Mouse (Mus musculus) midbrain, postnatal 0 days (tissue): ENCODE data around the gene Xpr1. TPM values are rescaled to one million over a fixed set of nuclear protein-coding genes. Genes with fewer than 3 reads are reported as not detected.

ENCODE experiments used
- ATAC-seq: fragments of 200-750 bp; cut with Nextera tagmentation; 2 replicates; pipeline ENCODE4 v1.8.0; 2017; ENCODE audit warnings: moderate number of reproducible peaks, mild to moderate bottlenecking, moderate TSS enrichment, moderate library complexity; ENCODE audit not compliant: low FRiP score
- DNase-seq: peaks from one replicate; pipeline ENCODE4 v3.0.0-alpha.2; 2015; ENCODE audit warnings: low spot score
- H3K27ac ChIP-seq: fragments of 300-500 bp; sonication (generic); 2 replicates; pipeline ENCODE4 v1.5.1; 2014; ENCODE audit warnings: low read depth, mild to moderate bottlenecking, low read length, mixed read lengths
- H3K27me3 ChIP-seq: fragments of 300-500 bp; sonication (generic); 2 replicates; pipeline ENCODE4 v1.6.1; 2014; ENCODE audit warnings: low read length, control low read depth, mixed read lengths; ENCODE audit not compliant: insufficient read depth
- H3K36me3 ChIP-seq: fragments of 300-500 bp; sonication (generic); 2 replicates; pipeline ENCODE4 v1.6.1; 2014; ENCODE audit warnings: low read length, control low read depth, mixed read lengths; ENCODE audit not compliant: insufficient read depth
- H3K4me1 ChIP-seq: fragments of 300-500 bp; sonication (generic); 2 replicates; pipeline ENCODE4 v1.6.1; 2014; ENCODE audit warnings: mild to moderate bottlenecking, control low read depth, antibody characterized with exemption, low read length, mixed read lengths; ENCODE audit not compliant: insufficient read depth
- H3K4me2 ChIP-seq: fragments of 300-500 bp; sonication (generic); 2 replicates; pipeline ENCODE4 v1.6.1; 2014; ENCODE audit warnings: low read depth, mild to moderate bottlenecking, low read length, mixed read lengths; ENCODE audit not compliant: poor library complexity, severe bottlenecking
- H3K4me3 ChIP-seq: fragments of 300-500 bp; sonication (generic); 2 replicates; pipeline ENCODE4 v1.5.1; 2014; ENCODE audit warnings: low read depth, mild to moderate bottlenecking, low read length, moderate library complexity
- H3K9ac ChIP-seq: fragments of 300-500 bp; sonication (generic); replicated peaks from 2 replicates; pipeline ENCODE4 v1.6.1; 2014; ENCODE audit warnings: mild to moderate bottlenecking, low read length, moderate library complexity, mixed read lengths; ENCODE audit not compliant: poor library complexity, severe bottlenecking
- H3K9me3 ChIP-seq: fragments of 300-500 bp; sonication (generic); 2 replicates; pipeline ENCODE4 v1.6.1; 2016; ENCODE audit warnings: low read length, control low read depth
- CTCF ChIP-seq: IDR thresholded peaks from 2 replicates; pipeline ENCODE4 v1.5.1; 2016; ENCODE audit warnings: antibody characterized with exemption, mild to moderate bottlenecking
- WGBS: fragments of 180-500 bp; shearing (Covaris S2); extraction: QIAGEN DNeasy Blood & Tissue Kit; methylation state at CpG from one replicate; pipeline ENCODE4 v1.1.7; 2014; 5-methylcytosine and 5-hydroxymethylcytosine counted together
- polyA plus RNA-seq: library from polyadenylated mRNA; unstranded; fragments of >200 nt; fragmentation: Nextera tagmentation; extraction: Ambion mirVana; gene quantifications from 2 replicates; pipeline ENCODE4 v1.2.1, GENCODE M21; 2015
- total RNA-seq: library from RNA; depleted of rRNA; stranded (reverse); fragments of >200 nt; gene quantifications from 2 replicates; pipeline ENCODE4 v1.2.3, GENCODE M21; 2014

Gene Xpr1
- total and polyA plus RNA-seq, 2 experiments from 2014 or later, result 38.3 to 177 TPM

DNA sequence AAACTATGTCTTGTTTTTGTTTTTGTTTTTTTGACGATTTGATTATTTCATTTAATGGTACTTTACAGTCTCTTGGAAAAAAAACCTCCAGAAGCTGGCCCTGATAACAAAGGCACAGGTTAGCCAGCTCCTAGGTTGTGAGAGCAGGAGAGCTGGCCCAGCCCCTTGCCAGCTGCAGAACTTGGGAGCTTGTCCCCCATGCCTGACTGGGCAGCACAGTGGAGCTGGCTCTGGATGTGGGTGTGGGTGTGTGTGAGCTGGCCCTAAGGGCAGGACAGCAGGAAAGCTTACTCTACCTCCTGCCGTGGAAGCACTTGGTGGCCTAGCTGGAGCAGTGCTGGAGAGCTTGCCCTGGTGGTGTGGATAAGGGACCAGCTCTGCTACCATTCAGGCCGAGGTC is 129.2 kb downstream of the Xpr1 start:
- no peak overlapping the region for H3K4me3 ChIP-seq
- H3K4me1 ChIP-seq, result no peaks in the 10 kb centered on the region
- H3K27me3 ChIP-seq, result no peaks in the 10 kb centered on the region
- H3K27ac ChIP-seq, result no peak overlapping the region
- peaks cover 18% of the 10 kb centered on the region for H3K36me3 ChIP-seq
- ATAC-seq (no peak), DNase-seq (no peak)
- H3K9ac ChIP-seq, result no peak overlapping the region
- no peaks in the 10 kb centered on the region for H3K9me3 ChIP-seq
- TF ChIP-seq CTCF, result no peak
- WGBS, result 89% methylated on average over 3 of the region's 3 CpGs
- H3K4me2 ChIP-seq, result no peak overlapping the region

DNA sequence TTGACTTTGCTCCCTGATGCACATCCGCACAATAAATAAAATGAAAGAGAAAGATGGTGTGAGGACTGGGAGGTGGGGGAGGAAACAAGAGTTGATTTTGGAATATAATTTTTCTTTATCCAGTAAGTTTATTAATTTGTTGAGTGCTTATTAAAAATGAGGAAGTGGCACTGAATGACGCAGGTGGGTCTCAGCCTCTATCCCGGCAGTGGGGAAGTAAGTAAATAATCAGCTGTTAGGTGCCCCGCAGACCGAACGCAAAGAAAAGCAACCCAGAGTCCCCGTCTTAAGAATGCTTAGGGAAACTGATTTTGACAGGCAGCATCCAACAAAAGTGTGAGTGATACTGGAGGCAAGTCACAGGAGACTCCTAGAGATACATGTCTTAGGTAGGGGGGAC is 133.4 kb downstream of the Xpr1 start:
- H3K36me3 ChIP-seq, result peaks cover 30% of the 10 kb centered on the region
- 85% methylated on average over 7 of the region's 7 CpGs for WGBS
- TF ChIP-seq CTCF, result no peak

DNA sequence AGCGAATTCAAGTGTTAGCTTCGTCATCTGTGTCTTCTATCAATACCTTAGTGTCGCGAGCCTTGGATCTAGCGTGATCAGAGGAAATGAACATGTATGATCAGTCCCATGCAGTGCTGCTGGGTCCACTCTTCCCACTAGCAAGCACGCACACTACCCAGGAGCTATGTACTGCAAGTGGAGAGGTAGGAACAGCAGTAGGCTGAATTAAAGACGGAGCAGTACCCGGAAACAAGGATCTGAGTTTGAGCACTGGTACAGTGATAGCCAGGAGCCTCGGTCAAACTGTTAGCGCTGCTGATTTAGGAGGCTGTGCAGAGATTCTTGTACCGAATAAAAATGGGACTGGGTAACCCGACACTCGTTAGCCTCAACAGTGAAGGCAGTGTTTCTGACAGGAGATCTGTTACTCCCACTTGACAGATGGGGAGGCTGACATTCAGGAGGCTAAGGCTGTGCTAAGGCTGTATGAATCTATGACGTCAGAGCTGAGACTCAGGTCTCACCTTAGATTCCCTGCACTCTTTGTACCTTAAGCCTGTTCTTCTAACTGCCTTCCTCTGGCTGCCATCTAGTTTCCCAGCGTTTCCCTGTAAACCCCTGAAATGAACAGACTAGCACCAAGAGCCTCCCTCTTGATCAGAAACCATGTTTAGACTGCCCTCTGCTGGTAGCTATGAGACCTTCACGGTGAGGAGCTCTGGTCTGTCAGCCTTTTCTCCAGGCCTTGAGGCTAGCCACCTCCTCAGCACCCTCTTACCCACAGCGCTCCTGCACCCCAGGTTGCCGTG is 136.0 kb downstream of the Xpr1 start:
- H3K27me3 ChIP-seq, result no peaks in the 10 kb centered on the region
- no peaks in the 10 kb centered on the region for H3K4me1 ChIP-seq
- peaks cover 20% of the 10 kb centered on the region for H3K36me3 ChIP-seq
- TF ChIP-seq CTCF, result peak; percentile 95
- H3K9me3 ChIP-seq, result no peaks in the 10 kb centered on the region
- ATAC-seq, result peak; percentile 80
- H3K27ac ChIP-seq, result no peak overlapping the region
- no peak overlapping the region for H3K9ac ChIP-seq
- 61% methylated on average over 18 of the region's 18 CpGs for WGBS
- H3K4me2 ChIP-seq, result no peak overlapping the region
- H3K4me3 ChIP-seq, result no peak overlapping the region
- DNase-seq, result peak; percentile 94

More for the DNA sequence above, 133.4 kb downstream of the Xpr1 start:
- Histone ChIP-seq H3K27ac (no peak overlapping the region), H3K27me3 (no peaks in the 10 kb centered on the region), H3K4me2 (no peak overlapping the region), H3K9ac (no peak overlapping the region), H3K4me1 (no peaks in the 10 kb centered on the region), H3K4me3 (no peak overlapping the region), H3K9me3 (no peaks in the 10 kb centered on the region)
- ATAC-seq, result no peak
- no peak for DNase-seq

DNA sequence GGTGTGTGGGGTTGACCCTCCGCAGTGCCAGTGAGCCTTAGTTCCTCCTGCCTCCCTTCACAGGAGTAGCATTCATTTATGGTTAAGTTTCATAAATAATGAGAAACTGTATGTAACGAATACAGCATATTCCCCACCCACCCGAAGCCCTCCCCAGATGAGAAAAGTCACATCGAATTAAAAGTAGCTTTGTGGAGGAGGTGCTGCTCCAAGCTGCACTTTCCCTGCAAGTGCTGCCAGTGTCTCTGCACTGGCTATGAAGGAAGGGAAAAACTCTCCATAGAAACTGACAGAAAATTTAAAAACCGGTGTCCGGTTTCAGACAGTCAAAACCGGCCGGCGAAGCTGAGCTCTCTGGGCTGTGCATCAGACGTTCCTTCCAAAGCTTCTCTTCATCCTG is 136.9 kb downstream of the Xpr1 start:
- no peaks in the 10 kb centered on the region for H3K4me1 ChIP-seq
- no peaks in the 10 kb centered on the region for H3K9me3 ChIP-seq
- ATAC-seq, result no peak
- no peak overlapping the region for H3K9ac ChIP-seq
- DNase-seq, result no peak
- no peak for TF ChIP-seq CTCF
- WGBS, result 83% methylated on average over 10 of the region's 10 CpGs
- H3K4me3 ChIP-seq, result no peak overlapping the region
- H3K36me3 ChIP-seq, result peaks cover 20% of the 10 kb centered on the region
- H3K27ac ChIP-seq, result no peak overlapping the region
- no peaks in the 10 kb centered on the region for H3K27me3 ChIP-seq
- no peak overlapping the region for H3K4me2 ChIP-seq

DNA sequence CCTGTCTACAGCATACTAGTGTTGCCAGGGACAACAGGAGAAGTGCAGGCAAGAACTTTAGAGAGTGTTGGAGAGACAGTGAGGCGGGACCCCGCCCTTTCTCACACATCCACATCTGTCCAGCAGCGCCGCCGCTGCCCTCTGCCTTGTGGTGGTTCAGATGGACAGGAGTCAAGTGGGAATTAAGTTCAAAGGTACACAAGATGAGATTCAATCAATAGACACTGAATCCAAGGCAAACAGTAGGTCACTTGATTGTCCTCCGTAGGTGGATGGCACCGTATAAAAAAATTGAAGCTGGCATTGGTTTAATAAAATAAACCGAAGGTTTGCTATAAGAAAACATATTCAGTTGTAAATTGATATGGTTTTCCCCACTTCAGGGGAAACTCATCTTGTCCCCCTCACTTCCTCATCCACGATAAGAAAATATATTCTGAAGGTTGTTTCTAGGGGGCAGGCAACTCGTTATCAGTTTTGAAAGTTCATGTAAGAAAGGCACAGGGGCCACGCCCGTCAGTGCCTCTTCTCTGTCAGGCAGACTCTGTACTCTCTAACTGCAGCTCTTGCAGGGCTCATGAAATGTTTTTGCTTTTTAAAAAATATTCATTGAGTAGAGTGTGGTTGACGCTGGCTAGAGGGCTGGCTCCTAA is 140.7 kb downstream of the Xpr1 start:
- Histone ChIP-seq H3K4me2 (no peak overlapping the region), H3K9me3 (no peaks in the 10 kb centered on the region), H3K27ac (no peak overlapping the region), H3K4me3 (no peak overlapping the region), H3K9ac (no peak overlapping the region), H3K36me3 (peaks cover 7% of the 10 kb centered on the region; the same call in 1 of the 2 replicates), H3K27me3 (no peaks in the 10 kb centered on the region), H3K4me1 (no peaks in the 10 kb centered on the region)
- WGBS, result 79% methylated on average over 13 of the region's 13 CpGs
- no peak for ATAC-seq
- TF ChIP-seq CTCF, result no peak
- DNase-seq, result no peak

DNA sequence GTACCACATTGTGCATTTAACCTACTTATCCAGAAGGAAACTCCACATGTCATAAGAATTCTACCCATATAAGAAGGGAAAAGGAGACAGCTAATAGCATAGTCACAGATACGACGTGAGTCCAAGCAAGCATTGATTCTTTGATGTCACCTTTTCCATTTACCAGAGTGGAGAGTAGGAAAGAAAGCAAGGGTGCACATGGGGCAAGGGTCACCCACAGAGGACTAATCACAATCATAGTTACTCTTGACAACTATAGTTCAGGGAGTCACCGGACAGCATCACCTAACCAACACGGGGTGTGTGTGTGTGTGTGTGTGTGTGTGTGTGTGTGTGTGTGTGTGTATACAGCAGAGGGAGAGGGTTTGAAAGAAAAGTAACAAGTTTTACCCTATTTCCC is 141.4 kb downstream of the Xpr1 start:
- Histone ChIP-seq H3K9ac (no peak overlapping the region), H3K36me3 (peaks cover 7% of the 10 kb centered on the region; the same call in 1 of the 2 replicates), H3K9me3 (no peaks in the 10 kb centered on the region), H3K4me1 (no peaks in the 10 kb centered on the region), H3K27ac (no peak overlapping the region), H3K27me3 (no peaks in the 10 kb centered on the region), H3K4me2 (no peak overlapping the region), H3K4me3 (no peak overlapping the region)
- ATAC-seq (no peak), DNase-seq (no peak)
- TF ChIP-seq CTCF, result no peak
- WGBS, result 90% methylated on average over 4 of the region's 4 CpGs
